Mouse (Mus musculus) CH12.LX (cell line): ENCODE measurements around the gene Jph2. TPM values are rescaled to one million over a fixed set of nuclear protein-coding genes. Genes with fewer than 3 reads are reported as not detected.

Experiments used
- DNase-seq: peaks from one replicate; pipeline ENCODE4 v3.0.0-alpha.2; 2013; ENCODE audit errors: extremely low read depth
- H3K27ac ChIP-seq: 2 replicates; pipeline ENCODE4 v1.5.1; 2012; ENCODE audit warnings: low read depth, mild to moderate bottlenecking, control low read depth, moderate library complexity; ENCODE audit not compliant: insufficient read depth
- H3K27me3 ChIP-seq: replicated peaks from 2 replicates; pipeline ENCODE3; 2012; ENCODE audit warnings: inconsistent platforms
- H3K36me3 ChIP-seq, 2 experiments: replicated peaks in 1 of 2; 2 replicates each; pipeline versions ENCODE3 to v1.6.1; 2012; ENCODE audit warnings: inconsistent platforms in 1 of 2, low read length in 1 of 2, mild to moderate bottlenecking in 1 of 2, mixed read lengths in 1 of 2, moderate library complexity in 1 of 2; ENCODE audit not compliant: control insufficient read depth in 1 of 2, insufficient read depth in 1 of 2
- H3K4me1 ChIP-seq, 2 experiments: 2 replicates each; pipeline ENCODE4 v1.6.1; 2012; ENCODE audit warnings: inconsistent platforms in 1 of 2, moderate library complexity in 1 of 2; ENCODE audit not compliant: insufficient read depth in 2 of 2, control insufficient read depth in 1 of 2
- H3K4me2 ChIP-seq: 2 replicates; pipeline ENCODE4 v1.6.1; 2012; ENCODE audit warnings: low read depth, mild to moderate bottlenecking, control low read depth; ENCODE audit not compliant: poor library complexity, insufficient read depth, severe bottlenecking
- H3K4me3 ChIP-seq, 3 experiments: fragments of 150-350 bp in 1 of 3; sonication (generic) in 1 of 3; replicated peaks in 1 of 3; 2 replicates each; pipeline versions ENCODE3 to v1.5.1; 2011 to 2012; ENCODE audit warnings: low read depth in 2 of 3, low read length in 2 of 3, mild to moderate bottlenecking in 2 of 3, moderate library complexity in 2 of 3, control low read depth in 1 of 3, improper control_type of control experiment in 1 of 3, inconsistent platforms in 1 of 3, mixed read lengths in 1 of 3; ENCODE audit not compliant: poor library complexity in 1 of 3
- H3K79me2 ChIP-seq: replicated peaks from 2 replicates; pipeline ENCODE4 v1.6.1; 2012; ENCODE audit warnings: mild to moderate bottlenecking, moderate library complexity; ENCODE audit not compliant: control insufficient read depth, poor library complexity, insufficient read depth, severe bottlenecking; ENCODE audit errors: extremely low read depth
- H3K9ac ChIP-seq: 2 replicates; pipeline ENCODE4 v1.6.1; 2012; ENCODE audit warnings: low read depth, mild to moderate bottlenecking, control low read depth, moderate library complexity; ENCODE audit not compliant: insufficient read depth
- H3K9me3 ChIP-seq: replicated peaks from 2 replicates; pipeline ENCODE3; 2012; ENCODE audit warnings: low read length, inconsistent platforms, mixed read lengths
- CTCF ChIP-seq, 2 experiments: IDR thresholded peaks in 1 of 2; conservative IDR thresholded peaks in 1 of 2; 2 replicates each; pipeline ENCODE4 v1.5.1; 2011 to 2012; ENCODE audit warnings: low read depth in 2 of 2, low read length in 2 of 2, improper control_type of control experiment in 1 of 2, inconsistent platforms in 1 of 2, mild to moderate bottlenecking in 1 of 2, moderate library complexity in 1 of 2
- E2F4 ChIP-seq: IDR thresholded peaks from 2 replicates; pipeline ENCODE4 v1.6.1; 2011; ENCODE audit warnings: low read depth, low read length, improper control_type of control experiment; ENCODE audit not compliant: insufficient replicate concordance
- ELF1 ChIP-seq: IDR thresholded peaks from 2 replicates; pipeline ENCODE4 v1.6.1; 2014; ENCODE audit warnings: low read depth, mild to moderate bottlenecking, inconsistent platforms, low read length, improper control_type of control experiment
- GABPA ChIP-seq: IDR thresholded peaks from 2 replicates; pipeline ENCODE4 v1.6.1; 2012; ENCODE audit warnings: low read depth, low read length, improper control_type of control experiment, inconsistent platforms; ENCODE audit not compliant: insufficient replicate concordance
- HCFC1 ChIP-seq: IDR thresholded peaks from 2 replicates; pipeline ENCODE4 v1.6.1; 2012; ENCODE audit warnings: low read depth, mild to moderate bottlenecking, inconsistent platforms, low read length, improper control_type of control experiment
- IRF4 ChIP-seq: IDR thresholded peaks from 2 replicates; pipeline ENCODE4 v1.6.1; 2014; ENCODE audit warnings: low read depth, mild to moderate bottlenecking, inconsistent platforms, low read length, improper control_type of control experiment
- JUND ChIP-seq: conservative IDR thresholded peaks from 2 replicates; pipeline ENCODE4 v1.6.1; 2011; ENCODE audit warnings: low read depth, low read length, improper control_type of control experiment
- MAFK ChIP-seq: IDR thresholded peaks from 2 replicates; pipeline ENCODE4 v1.6.1; 2011; ENCODE audit warnings: low read length, improper control_type of control experiment; ENCODE audit not compliant: insufficient replicate concordance
- MAX ChIP-seq: IDR thresholded peaks from 2 replicates; pipeline ENCODE4 v1.6.1; 2011; ENCODE audit warnings: low read length, improper control_type of control experiment
- MAZ ChIP-seq: IDR thresholded peaks from 2 replicates; pipeline ENCODE4 v1.6.1; 2012; ENCODE audit warnings: low read depth, mild to moderate bottlenecking, inconsistent platforms, low read length, improper control_type of control experiment, moderate library complexity
- MXI1 ChIP-seq: IDR thresholded peaks from 2 replicates; pipeline ENCODE4 v1.6.1; 2011; ENCODE audit warnings: mild to moderate bottlenecking, low read depth, low read length, improper control_type of control experiment
- NELFE ChIP-seq: IDR thresholded peaks from 2 replicates; pipeline ENCODE4 v1.6.1; 2011; ENCODE audit warnings: low read depth, low read length, improper control_type of control experiment
- PAX5 ChIP-seq: IDR thresholded peaks from 2 replicates; pipeline ENCODE4 v1.6.1; 2012; ENCODE audit warnings: low read length, inconsistent platforms, mixed read lengths
- RCOR1 ChIP-seq: conservative IDR thresholded peaks from 2 replicates; pipeline ENCODE4 v1.6.1; 2012; ENCODE audit warnings: low read depth, mild to moderate bottlenecking, inconsistent platforms, low read length, improper control_type of control experiment
- SMC3 ChIP-seq: IDR thresholded peaks from 2 replicates; pipeline ENCODE4 v1.6.1; 2011; ENCODE audit warnings: low read depth, low read length, improper control_type of control experiment
- UBTF ChIP-seq: IDR thresholded peaks from 2 replicates; pipeline ENCODE4 v1.6.1; 2012; ENCODE audit warnings: low read depth, mild to moderate bottlenecking, inconsistent platforms, low read length, improper control_type of control experiment, moderate library complexity
- USF1 ChIP-seq: IDR thresholded peaks from 2 replicates; pipeline ENCODE4 v1.6.1; 2014; ENCODE audit warnings: low read depth, mild to moderate bottlenecking, inconsistent platforms, low read length, improper control_type of control experiment
- USF2 ChIP-seq: conservative IDR thresholded peaks from 2 replicates; pipeline ENCODE4 v1.6.1; 2011; ENCODE audit warnings: low read depth, low read length, improper control_type of control experiment
- ZMIZ1 ChIP-seq: IDR thresholded peaks from 2 replicates; pipeline ENCODE4 v1.6.1; 2012; ENCODE audit warnings: low read depth, mild to moderate bottlenecking, inconsistent platforms, low read length, improper control_type of control experiment
- dilution Hi-C: fragments of 300-500 bp; cut with MboI; formaldehyde crosslinking; loops from 2 replicates; pipeline ENCODE4 v1.14.3; 2020; ENCODE audit warnings: low sequenced_read_pairs; ENCODE audit not compliant: extremely low pct_unique_long_range_greater_than_20kb, extremely low pct_ligation_motif_present
- in situ Hi-C: fragments of 300-500 bp; cut with MboI; formaldehyde crosslinking; loops from 3 replicates; pipeline ENCODE4 v1.14.3; 2019; ENCODE audit warnings: low sequenced_read_pairs, low pct_ligation_motif_present, low pct_unique_long_range_greater_than_20kb, mixed read lengths
- polyA plus RNA-seq: library from polyadenylated mRNA; unstranded; fragments of >175 nt; gene quantifications from 2 replicates; pipeline ENCODE4 v1.2.1, GENCODE M21; 2012; ENCODE audit warnings: low read depth; ENCODE audit not compliant: insufficient read length
- total RNA-seq, 2 experiments: library from RNA; depleted of rRNA; stranded (reverse); fragments of 300-350 nt in 1 of 2; fragments of >200 nt in 1 of 2; gene quantifications; 2 replicates each; pipeline ENCODE4 v1.2.3; 2012 to 2014

Jph2 gene
- total and polyA plus RNA-seq, 3 experiments, result not detected

- no peak overlapping the region for H3K4me3 ChIP-seq
- peaks cover 4% of the 10 kb centered on the region for H3K9me3 ChIP-seq
- H3K4me2 ChIP-seq, result no peak overlapping the region
- in situ Hi-C loops, result no loop called here
- TF ChIP-seq GABPA, result no peak
- TF ChIP-seq NELFE, result no peak
- TF ChIP-seq HCFC1, result no peak
- no peak for TF ChIP-seq CTCF (conservative IDR thresholded peaks at IDR 0.05 in 1 of 2, IDR thresholded peaks at IDR 0.05 in 1 of 2; ENCODE audit: low read depth in 2 of 2, low read length in 2 of 2)
- TF ChIP-seq IRF4, result no peak
- no peak for TF ChIP-seq UBTF
- TF ChIP-seq JUND, result no peak
- TF ChIP-seq RCOR1, result no peak
- TF ChIP-seq MXI1, result no peak
- no peak for TF ChIP-seq USF2
- TF ChIP-seq USF1, result no peak
- no peak for TF ChIP-seq PAX5
- TF ChIP-seq MAX, result no peak
- no peak for TF ChIP-seq ZMIZ1
- TF ChIP-seq E2F4, result no peak
- TF ChIP-seq MAZ, result no peak
- no peak for TF ChIP-seq SMC3
- no peak for TF ChIP-seq ELF1
- dilution Hi-C loops, result no loop called here
- no peak overlapping the region for H3K27ac ChIP-seq
- no peak overlapping the region for H3K9ac ChIP-seq
- H3K79me2 ChIP-seq, result no peaks in the 10 kb centered on the region
- DNase-seq, result no peak
- no peaks in the 10 kb centered on the region for H3K36me3 ChIP-seq
- peaks cover 85% of the 10 kb centered on the region for H3K27me3 ChIP-seq
- H3K4me1 ChIP-seq, result peaks cover 0 to 3% of the 10 kb centered on the region in 2 experiments; a peak in 1 of 4 replicates
These were observed 42.1 kb downstream of the Jph2 start for GRCm38 (mm10) chr2:163355666-163356065.

GRCm38 (mm10) chr2:163353731-163354130 is 44.1 kb downstream of the Jph2 start:
- Histone ChIP-seq H3K4me3 (no peak overlapping the region), H3K36me3 (no peaks in the 10 kb centered on the region), H3K9ac (no peak overlapping the region), H3K4me2 (no peak overlapping the region), H3K9me3 (peaks cover 4% of the 10 kb centered on the region), H3K27me3 (peaks cover 85% of the 10 kb centered on the region), H3K4me1 (peaks cover 0 to 3% of the 10 kb centered on the region in 2 experiments; a peak in 1 of 4 replicates), H3K27ac (no peak overlapping the region), H3K79me2 (no peaks in the 10 kb centered on the region)
- TF ChIP-seq MAFK, result no peak
- TF ChIP-seq RCOR1, result no peak
- in situ Hi-C loops, result no loop called here
- dilution Hi-C loops, result no loop called here
- no peak for DNase-seq
